Comparison of ENCODE assay signal across 12 mouse cellular contexts in the genomic region with DNA sequence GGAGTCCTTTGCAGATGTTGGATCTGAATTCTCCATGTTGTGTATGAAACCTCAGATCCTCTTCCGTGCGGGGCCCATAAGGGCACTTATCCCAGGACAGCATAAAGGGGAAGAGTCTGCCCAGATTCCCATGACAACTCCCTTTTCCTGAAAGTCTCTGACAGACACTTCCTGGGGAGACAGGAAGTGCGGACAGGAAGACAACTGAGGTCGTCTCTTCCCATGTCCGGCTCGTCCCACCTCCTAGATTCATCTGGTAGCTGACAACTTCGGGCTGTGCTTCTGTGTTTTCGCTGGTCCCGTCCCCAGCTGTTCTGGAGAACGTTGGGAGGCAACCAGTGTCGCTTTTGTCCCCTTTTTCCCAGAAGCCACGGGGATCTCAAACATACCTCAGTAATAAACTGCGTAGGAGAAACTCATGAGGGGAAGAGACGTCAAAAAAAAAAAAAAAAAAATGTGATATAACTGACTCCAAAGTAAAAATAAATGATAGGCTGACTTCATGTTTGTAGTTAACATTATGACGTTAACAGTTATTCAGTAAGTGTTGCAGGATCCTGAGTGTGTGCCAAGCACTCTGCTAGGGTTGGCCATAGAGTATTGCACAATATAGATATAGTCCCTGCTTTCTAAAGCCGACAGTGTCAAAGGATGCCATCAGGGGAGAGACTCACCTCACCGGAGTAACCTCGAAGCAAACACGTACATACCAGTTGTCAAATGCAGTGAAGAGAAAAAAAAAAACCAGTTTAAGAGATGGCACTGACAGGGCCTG.
A peak's percentile ranks its signal among the peaks of the same experiment; 100 is the strongest.
DNase-seq lines count a peak whose midpoint lies in the region; ATAC-seq and TF ChIP-seq lines count a peak whose summit lies in the region.
"Had no signal": no experiment of that assay in that cellular context is flagged by ENCODE, and none has a peak within 500 bp of the region (broad histone marks: within the 10 kb centered on the region; RNA-seq: fewer than 3 reads in every experiment).

No protein-coding gene starts in this region.

- WGBS in kidney, adult 2 months, result 62% methylated on average over 19 of the region's 19 CpGs
- WGBS in limb, embryonic 13.5 days, result 75% methylated on average over 19 of the region's 19 CpGs

- no peak overlapping the region for H3K9ac ChIP-seq in limb, embryonic 13.5 days
- H3K9ac ChIP-seq: embryonic facial prominence, embryonic 12.5 days; hindbrain, embryonic 13.5 days had no signal

- H3K4me1 ChIP-seq in kidney, adult 2 months (ENCODE audit: control insufficient read depth, insufficient read depth, low read length), result no peaks in the 10 kb centered on the region
- H3K4me1 ChIP-seq in limb, embryonic 13.5 days, result peaks cover 54% of the 10 kb centered on the region

- no peaks in the 10 kb centered on the region for H3K36me3 ChIP-seq in C2C12 (ENCODE audit: control insufficient read depth, insufficient read depth)
- H3K36me3 ChIP-seq in kidney, adult 2 months (ENCODE audit: control insufficient read depth, insufficient read depth, low read length), result no peaks in the 10 kb centered on the region
- no peaks in the 10 kb centered on the region for H3K36me3 ChIP-seq in limb, embryonic 13.5 days
- H3K36me3 ChIP-seq: embryonic facial prominence, embryonic 12.5 days; hindbrain, embryonic 13.5 days had no signal

- H3ac ChIP-seq in C2C12 (ENCODE audit: control insufficient read depth, insufficient read length, low read depth), result no peak overlapping the region

- peak; percentile 33 for ATAC-seq in granulocyte monocyte progenitor cell, adult 5-6 weeks (replicated peaks; ENCODE audit: poor library complexity, severe bottlenecking)
- ATAC-seq in limb, embryonic 13.5 days (ENCODE audit: low FRiP score, low read depth), result no peak
- ATAC-seq: forebrain, embryonic 16.5 days had no signal

- intact Hi-C loops in left cerebral cortex, postnatal 25 days (cut with DNase I), result no loop called here

- no peaks in the 10 kb centered on the region for H3K79me2 ChIP-seq in C2C12 (ENCODE audit: control insufficient read depth, insufficient read depth)

- no peaks in the 10 kb centered on the region for H3K9me3 ChIP-seq in limb, embryonic 13.5 days
- H3K9me3 ChIP-seq: embryonic facial prominence, embryonic 12.5 days; hindbrain, embryonic 13.5 days had no signal

- peak; percentile 81 for DNase-seq in kidney, adult 2 months
- DNase-seq in thymus, postnatal 0 days (ENCODE audit: low spot score), result no peak
- DNase-seq in cerebellum, adult 9-11 months, result no peak
- DNase-seq in thymus, adult 18-20 months, result no peak
- DNase-seq in left cerebral cortex, postnatal 25 days (ENCODE audit: low spot score in 2 of 2), result no peak
- DNase-seq: cerebellum, adult 11 months had no signal

- no peaks in the 10 kb centered on the region for H3K27me3 ChIP-seq in C2C12 (ENCODE audit: control insufficient read depth, insufficient read depth, insufficient read length)
- no peaks in the 10 kb centered on the region for H3K27me3 ChIP-seq in kidney, adult 2 months (replicated peaks; ENCODE audit: control insufficient read depth, insufficient read depth, low read length)
- H3K27me3 ChIP-seq in limb, embryonic 13.5 days, result no peaks in the 10 kb centered on the region
- H3K27me3 ChIP-seq: embryonic facial prominence, embryonic 12.5 days had no signal

- TF ChIP-seq CTCF in C2C12 (IDR thresholded peaks at IDR 0.05; ENCODE audit: control insufficient read depth, insufficient read depth, insufficient read length), result no peak
- no peak for TF ChIP-seq CTCF in kidney, adult 2 months (conservative IDR thresholded peaks at IDR 0.05; ENCODE audit: insufficient read depth, insufficient read length, low read depth, low read length)

- no peak overlapping the region for H3K4me3 ChIP-seq in C2C12 (ENCODE audit: insufficient read depth, poor library complexity, severe bottlenecking)
- no peak overlapping the region for H3K4me3 ChIP-seq in kidney, adult 2 months (ENCODE audit: insufficient read depth, low read depth, low read length)
- no peak overlapping the region for H3K4me3 ChIP-seq in limb, embryonic 13.5 days
- H3K4me3 ChIP-seq: embryonic facial prominence, embryonic 12.5 days; hindbrain, embryonic 13.5 days had no signal

- peak overlapping the region; percentile 77 for H3K27ac ChIP-seq in kidney, adult 2 months (ENCODE audit: insufficient read depth, low read depth, low read length)
- peak overlapping the region; percentile 86; the same call in 1 of the 2 replicates for H3K27ac ChIP-seq in limb, embryonic 13.5 days
- H3K27ac ChIP-seq: hindbrain, embryonic 13.5 days had no signal

- TF ChIP-seq POLR2A in kidney, adult 2 months (IDR thresholded peaks at IDR 0.05; ENCODE audit: low read depth, low read length), result no peak

- no peak overlapping the region for H3K4me2 ChIP-seq in limb, embryonic 13.5 days (replicated peaks)
- H3K4me2 ChIP-seq: embryonic facial prominence, embryonic 12.5 days; hindbrain, embryonic 13.5 days had no signal

- H3K79me3 ChIP-seq in C2C12 (ENCODE audit: low read depth), result no peaks in the 10 kb centered on the region

TF ChIP-seq in C2C12, 6 proteins besides CTCF, POLR2A, EP300 and RAD21:
- TF ChIP-seq CEBPB (IDR thresholded peaks at IDR 0.05; ENCODE audit: low read depth) (peak; percentile 1), MAX (IDR thresholded peaks at IDR 0.05) (no peak), MYOD1 (IDR thresholded peaks at IDR 0.05; ENCODE audit: control insufficient read depth, insufficient read length, low read depth) (no peak), MYOG (IDR thresholded peaks at IDR 0.05; ENCODE audit: control insufficient read depth, extremely low read depth, insufficient read length) (no peak)
TF ChIP-seq in C2C12: peak in this region for 1.
